Mouse (Mus musculus) hindbrain, embryonic 14.5 days (tissue): Measurements from ENCODE around the gene Ntng1. TPM values are rescaled to one million over a fixed set of nuclear protein-coding genes. Genes with fewer than 3 reads are reported as not detected.

Experiments
- ATAC-seq: fragments of 200-750 bp; cut with Nextera tagmentation; 2 replicates; pipeline ENCODE4 v1.8.0; 2017; ENCODE audit warnings: moderate number of reproducible peaks, mild to moderate bottlenecking, moderate TSS enrichment, moderate library complexity; ENCODE audit not compliant: low FRiP score
- DNase-seq: peaks from one replicate; pipeline ENCODE4 v3.0.0-alpha.2; 2015; ENCODE audit warnings: low spot score
- H3K27ac ChIP-seq: fragments of 300-500 bp; sonication (generic); 2 replicates; pipeline ENCODE4 v1.5.1; 2014; ENCODE audit warnings: mild to moderate bottlenecking, moderate library complexity
- H3K27me3 ChIP-seq: fragments of 300-500 bp; sonication (generic); 2 replicates; pipeline ENCODE4 v1.6.1; 2014; ENCODE audit warnings: mild to moderate bottlenecking, low read length, mixed read lengths; ENCODE audit not compliant: control insufficient read depth, insufficient read depth
- H3K36me3 ChIP-seq: fragments of 300-500 bp; sonication (generic); replicated peaks from 2 replicates; pipeline ENCODE4 v1.6.1; 2014; ENCODE audit not compliant: control insufficient read depth, insufficient read depth
- H3K4me1 ChIP-seq: fragments of 300-500 bp; sonication (generic); replicated peaks from 2 replicates; pipeline ENCODE4 v1.6.1; 2014; ENCODE audit warnings: antibody characterized with exemption, low read length, mixed read lengths; ENCODE audit not compliant: control insufficient read depth, insufficient read depth
- H3K4me2 ChIP-seq: fragments of 300-500 bp; sonication (generic); replicated peaks from 2 replicates; pipeline ENCODE4 v1.6.1; 2014; ENCODE audit warnings: mild to moderate bottlenecking, moderate library complexity
- H3K4me3 ChIP-seq: fragments of 300-500 bp; sonication (generic); replicated peaks from 2 replicates; pipeline ENCODE4 v1.5.1; 2014; ENCODE audit warnings: mild to moderate bottlenecking, low read length
- H3K9ac ChIP-seq: fragments of 300-500 bp; sonication (generic); 2 replicates; pipeline ENCODE4 v1.6.1; 2014
- H3K9me3 ChIP-seq: fragments of 300-500 bp; sonication (generic); 2 replicates; pipeline ENCODE4 v1.6.1; 2016; ENCODE audit warnings: low read length; ENCODE audit not compliant: control insufficient read depth
- WGBS: fragments of 180-500 bp; shearing (Covaris S2); extraction: QIAGEN DNeasy Blood & Tissue Kit; methylation state at CpG from one replicate; pipeline ENCODE4 v1.1.7; 2014; 5-methylcytosine and 5-hydroxymethylcytosine counted together
- polyA plus RNA-seq: library from polyadenylated mRNA; unstranded; fragments of >200 nt; fragmentation: Nextera tagmentation; extraction: Ambion mirVana; gene quantifications from 2 replicates; pipeline ENCODE4 v1.2.1, GENCODE M21; 2014

Gene Ntng1
- polyA plus RNA-seq, 1 experiment from 2014 or later, result 21.3 TPM

DNA sequence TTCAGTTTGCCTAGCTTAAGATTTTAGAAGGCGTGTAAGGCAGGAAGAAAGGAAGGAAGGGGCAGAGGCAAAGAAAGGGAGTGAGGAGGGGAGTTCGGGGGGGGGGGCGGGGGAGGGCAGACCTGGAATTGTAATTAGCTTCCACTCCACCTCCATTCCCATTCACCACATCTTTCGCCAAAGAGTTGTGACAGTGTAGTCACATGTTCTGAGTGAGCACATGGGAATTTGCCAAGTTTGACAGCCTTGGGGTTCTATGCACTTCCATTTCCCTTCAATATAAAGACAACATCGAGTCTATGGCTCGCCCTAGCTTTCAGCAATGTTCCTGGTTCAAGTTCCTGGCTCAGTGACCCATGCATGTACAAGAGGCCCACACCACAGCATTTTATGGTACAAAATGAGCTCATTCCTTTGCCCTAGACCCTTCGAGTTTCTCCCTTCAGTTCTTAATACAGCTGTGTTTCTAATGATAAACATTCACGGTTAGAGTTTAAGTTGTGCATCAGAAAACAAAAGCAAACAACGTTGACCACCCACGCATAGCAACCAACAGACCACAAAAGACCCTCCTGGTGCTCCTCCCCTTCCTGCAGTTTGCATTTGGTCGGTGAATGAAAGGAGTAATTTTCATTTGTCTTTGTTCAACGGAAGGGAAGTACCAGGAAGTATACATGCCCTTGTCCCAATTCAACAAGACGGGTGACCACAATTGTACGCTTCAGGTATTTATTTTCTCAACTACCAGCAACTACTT is 132.8 kb downstream of the Ntng1 start:
- Histone ChIP-seq H3K9ac (no peak overlapping the region), H3K9me3 (no peaks in the 10 kb centered on the region), H3K4me1 (0 out of 2 replicates have a peak, but pooled peaks cover 3% of the 10 kb centered on the region), H3K4me3 (no peak overlapping the region), H3K27me3 (no peaks in the 10 kb centered on the region), H3K27ac (no peak overlapping the region), H3K4me2 (no peak overlapping the region), H3K36me3 (no peaks in the 10 kb centered on the region)
- WGBS, result 71% methylated on average over 14 of the region's 14 CpGs
- ATAC-seq (no peak), DNase-seq (no peak)

DNA sequence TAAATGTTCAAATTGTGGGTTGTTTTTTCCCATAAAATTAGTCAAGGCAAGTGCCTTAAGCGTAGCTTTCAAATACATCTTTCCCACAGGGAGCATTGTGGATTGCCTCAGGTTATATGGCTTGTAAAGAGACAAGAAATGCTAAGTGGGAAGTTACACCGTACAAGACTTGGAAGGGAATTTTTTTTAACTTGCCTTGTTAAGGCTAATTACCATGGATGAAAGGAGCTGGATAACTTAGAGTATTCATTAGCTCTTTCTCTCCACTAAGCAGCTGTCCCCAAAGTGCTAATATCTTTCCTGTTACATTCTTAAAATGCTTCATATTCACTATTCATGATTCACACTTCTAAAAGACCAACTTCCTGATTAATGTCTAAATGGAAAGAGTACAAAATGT is 133.4 kb downstream of the Ntng1 start:
- Histone ChIP-seq H3K4me2 (no peak overlapping the region), H3K36me3 (no peaks in the 10 kb centered on the region), H3K4me3 (no peak overlapping the region), H3K27me3 (no peaks in the 10 kb centered on the region), H3K4me1 (0 out of 2 replicates have a peak, but pooled peaks cover 3% of the 10 kb centered on the region), H3K27ac (no peak overlapping the region), H3K9ac (no peak overlapping the region), H3K9me3 (no peaks in the 10 kb centered on the region)
- WGBS, result 41% methylated on average over 2 of the region's 2 CpGs
- ATAC-seq (no peak), DNase-seq (no peak)

DNA sequence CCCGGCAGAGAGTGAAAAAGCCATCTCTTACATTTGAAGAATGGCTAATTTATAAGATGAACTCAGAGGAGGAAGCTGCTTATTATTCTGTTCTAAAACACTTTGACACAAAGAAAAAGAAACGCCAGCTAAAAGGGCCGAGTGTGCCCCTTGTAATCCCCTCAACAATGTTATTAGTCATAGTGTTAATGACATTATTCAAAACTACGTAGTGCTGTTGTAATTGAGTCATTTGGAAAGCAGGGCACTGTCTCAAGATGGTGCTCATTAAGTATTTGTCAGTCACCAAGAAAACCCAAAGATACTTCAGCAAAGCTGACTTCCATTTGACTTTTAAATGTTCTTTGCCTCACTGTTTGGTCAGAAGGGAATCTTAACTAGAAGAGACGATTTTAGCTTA is 143.5 kb downstream of the Ntng1 start:
- H3K4me1 ChIP-seq, result peaks cover 11% of the 10 kb centered on the region
- no peaks in the 10 kb centered on the region for H3K27me3 ChIP-seq
- no peak for DNase-seq
- no peak overlapping the region for H3K4me3 ChIP-seq
- ATAC-seq, result no peak
- H3K9me3 ChIP-seq, result no peaks in the 10 kb centered on the region
- no peak overlapping the region for H3K4me2 ChIP-seq
- no peak overlapping the region for H3K27ac ChIP-seq
- 21% methylated on average over 5 of the region's 5 CpGs for WGBS
- H3K9ac ChIP-seq, result no peak overlapping the region
- no peaks in the 10 kb centered on the region for H3K36me3 ChIP-seq

DNA sequence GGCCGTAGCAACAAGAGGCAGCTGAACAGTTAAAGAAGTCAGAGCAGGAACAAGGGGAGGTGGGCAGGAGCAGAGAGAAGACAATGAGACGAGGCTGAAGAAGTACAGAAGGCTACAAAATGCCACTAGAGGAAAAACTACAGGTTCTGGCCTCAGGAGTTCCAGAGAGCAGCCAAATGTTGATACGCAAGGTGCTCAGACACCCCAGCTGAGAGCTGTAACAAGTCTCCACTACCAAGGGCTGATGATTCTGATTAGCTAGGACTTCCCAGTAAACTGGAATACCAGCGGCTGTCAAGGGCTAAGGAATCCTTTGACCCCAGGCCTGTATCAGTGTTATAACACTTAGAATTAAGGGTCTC is 148.2 kb downstream of the Ntng1 start:
- 0 out of 2 replicates have a peak overlapping the region, but pooled peaks have one; percentile 7 for H3K4me2 ChIP-seq
- H3K9ac ChIP-seq, result no peak overlapping the region
- no peaks in the 10 kb centered on the region for H3K27me3 ChIP-seq
- no peaks in the 10 kb centered on the region for H3K9me3 ChIP-seq
- ATAC-seq (no peak), DNase-seq (no peak)
- no peaks in the 10 kb centered on the region for H3K36me3 ChIP-seq
- peak overlapping the region; percentile 49; the same call in 1 of the 2 replicates for H3K27ac ChIP-seq
- 40% methylated on average over 4 of the region's 4 CpGs for WGBS
- H3K4me3 ChIP-seq, result no peak overlapping the region
- peaks cover 18% of the 10 kb centered on the region for H3K4me1 ChIP-seq

DNA sequence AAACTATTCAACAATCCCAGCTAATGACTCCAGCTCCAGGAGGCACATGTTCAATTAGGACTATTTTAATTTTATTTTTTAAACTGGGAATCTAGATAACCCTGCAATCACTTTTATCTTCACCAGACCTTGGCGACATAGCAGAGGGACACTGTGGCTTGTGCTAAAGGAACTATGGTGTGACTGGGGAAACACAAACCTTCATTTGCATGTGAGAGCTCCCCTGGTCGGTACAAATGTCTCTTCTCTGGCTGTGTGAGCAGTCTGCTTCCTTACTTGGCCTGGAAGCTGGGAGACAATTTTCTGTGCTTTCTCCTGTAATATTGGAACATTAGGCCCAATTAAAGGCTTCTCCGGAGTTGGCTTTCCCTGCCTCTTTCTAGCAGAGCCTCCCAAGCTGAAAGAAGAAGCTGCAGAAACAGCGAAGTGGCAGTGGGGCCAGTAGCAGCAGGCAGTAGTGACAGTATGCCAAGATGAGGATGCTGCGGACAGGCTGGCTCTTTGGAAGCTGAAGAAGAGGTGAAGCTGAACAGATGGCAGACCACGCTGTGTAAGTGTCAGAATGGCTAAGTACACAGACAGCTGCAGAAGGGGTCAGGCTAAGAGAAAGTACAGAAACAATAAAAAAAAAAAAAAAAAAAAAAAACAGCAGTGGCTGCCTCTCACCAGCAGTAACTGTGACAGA is 148.7 kb downstream of the Ntng1 start:
- Histone ChIP-seq H3K9me3 (no peaks in the 10 kb centered on the region), H3K36me3 (no peaks in the 10 kb centered on the region), H3K27me3 (no peaks in the 10 kb centered on the region), H3K4me2 (0 out of 2 replicates have a peak overlapping the region, but pooled peaks have one; percentile 7), H3K27ac (peak overlapping the region; percentile 49; the same call in 1 of the 2 replicates), H3K9ac (no peak overlapping the region), H3K4me3 (no peak overlapping the region), H3K4me1 (peaks cover 13% of the 10 kb centered on the region)
- peak; percentile 91 for ATAC-seq
- WGBS, result 11% methylated on average over 6 of the region's 6 CpGs
- DNase-seq, result peak; percentile 51

DNA sequence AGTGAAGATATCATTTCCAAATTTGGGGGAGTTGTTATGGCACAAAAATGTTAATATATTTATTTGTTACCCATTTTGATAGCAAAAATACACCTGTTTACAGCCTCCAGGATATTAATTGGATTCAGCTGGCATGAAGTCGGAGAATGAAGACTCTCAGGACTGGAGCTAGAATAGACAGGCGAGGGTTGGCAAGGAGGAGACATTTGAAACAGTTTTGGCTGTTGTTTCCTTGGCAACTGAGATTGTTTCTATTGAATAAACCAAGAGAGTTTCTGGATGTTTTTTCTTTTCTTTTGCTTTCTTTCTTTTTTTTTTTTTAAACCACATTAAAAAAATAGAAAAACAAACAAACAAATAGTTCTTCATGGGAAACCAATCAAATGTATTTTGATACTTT is 159.7 kb downstream of the Ntng1 start:
- Histone ChIP-seq H3K27me3 (no peaks in the 10 kb centered on the region), H3K9ac (no peak overlapping the region), H3K9me3 (no peaks in the 10 kb centered on the region), H3K4me2 (no peak overlapping the region), H3K27ac (no peak overlapping the region), H3K4me1 (no peaks in the 10 kb centered on the region), H3K4me3 (no peak overlapping the region), H3K36me3 (no peaks in the 10 kb centered on the region)
- ATAC-seq (no peak), DNase-seq (no peak)
- WGBS, result 50% methylated on average over 2 of the region's 2 CpGs

DNA sequence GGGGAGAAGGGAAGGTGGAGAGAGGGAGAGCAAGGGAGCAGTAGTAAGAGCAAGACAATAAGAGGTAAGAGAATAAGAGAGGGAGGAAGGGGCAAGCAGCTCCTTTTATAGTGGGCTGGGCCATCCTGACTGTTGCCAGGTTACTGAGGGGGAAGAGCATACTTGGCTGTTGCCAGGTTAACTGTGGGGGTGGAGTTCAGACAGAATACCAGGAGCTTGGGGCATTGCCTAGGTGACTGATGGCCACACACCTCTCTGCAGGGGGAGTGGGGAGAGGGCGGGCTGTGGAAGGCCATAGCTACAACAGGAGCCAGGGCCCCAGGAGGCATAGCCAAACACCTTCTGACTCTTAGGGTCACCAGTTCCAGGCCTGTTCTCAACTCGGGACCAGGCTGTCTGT is 166.2 kb downstream of the Ntng1 start:
- DNase-seq (no peak), ATAC-seq (no peak)
- Histone ChIP-seq H3K36me3 (no peaks in the 10 kb centered on the region), H3K27me3 (no peaks in the 10 kb centered on the region), H3K4me2 (no peak overlapping the region), H3K4me3 (no peak overlapping the region), H3K4me1 (no peaks in the 10 kb centered on the region), H3K9me3 (no peaks in the 10 kb centered on the region), H3K27ac (no peak overlapping the region), H3K9ac (no peak overlapping the region)
- WGBS, result 40% methylated on average over 2 of the region's 2 CpGs

DNA sequence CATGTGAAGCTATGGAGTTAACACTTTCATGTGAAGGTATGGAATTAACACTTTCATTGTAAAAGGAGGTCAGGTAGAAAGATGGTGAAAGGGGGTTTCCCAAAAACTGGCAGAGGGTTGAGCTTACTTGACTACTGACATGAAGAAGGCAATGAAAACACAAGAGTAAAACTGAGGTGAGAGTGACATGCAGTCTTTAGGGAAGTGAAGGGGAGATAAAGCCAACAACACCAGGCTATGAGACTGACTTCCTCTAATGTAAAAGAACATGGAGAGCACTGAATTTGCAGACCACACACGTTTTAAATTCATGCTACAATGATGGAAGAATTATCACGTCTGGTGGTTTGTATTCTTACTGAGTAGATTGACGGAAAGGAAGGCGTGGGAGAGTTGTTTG is 168.7 kb downstream of the Ntng1 start:
- H3K4me2 ChIP-seq, result no peak overlapping the region

DNA sequence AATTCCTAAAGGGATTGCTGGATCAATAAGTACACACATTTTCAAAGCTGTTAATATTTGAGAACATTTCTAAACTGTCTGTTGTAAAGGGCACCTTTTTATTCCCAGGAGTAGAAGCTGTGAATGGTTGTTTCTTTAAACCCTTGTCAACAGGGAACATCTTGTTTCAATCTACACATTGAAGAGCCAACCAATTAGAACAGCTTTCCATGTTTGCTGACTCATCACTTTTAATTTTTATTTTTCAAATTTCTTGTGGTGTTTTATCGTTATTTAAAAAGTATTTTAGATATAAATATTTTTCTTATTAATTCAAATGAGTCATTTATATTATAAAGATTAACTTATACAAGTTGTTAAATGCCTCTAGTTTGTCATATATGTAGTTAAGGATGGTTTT is 172.3 kb downstream of the Ntng1 start:
- Histone ChIP-seq H3K27ac (no peak overlapping the region), H3K9me3 (no peaks in the 10 kb centered on the region), H3K36me3 (no peaks in the 10 kb centered on the region), H3K9ac (no peak overlapping the region), H3K4me2 (no peak overlapping the region), H3K4me3 (no peak overlapping the region), H3K4me1 (no peaks in the 10 kb centered on the region), H3K27me3 (no peaks in the 10 kb centered on the region)
- DNase-seq, result no peak
- WGBS, result 85% methylated on average over 1 of the region's 1 CpGs
- ATAC-seq, result no peak

More for the DNA sequence above, 168.7 kb downstream of the Ntng1 start:
- Histone ChIP-seq H3K36me3 (no peaks in the 10 kb centered on the region), H3K9me3 (no peaks in the 10 kb centered on the region), H3K27ac (no peak overlapping the region), H3K9ac (no peak overlapping the region), H3K27me3 (no peaks in the 10 kb centered on the region), H3K4me3 (no peak overlapping the region), H3K4me1 (no peaks in the 10 kb centered on the region)
- DNase-seq (no peak), ATAC-seq (no peak)
- WGBS, result 68% methylated on average over 4 of the region's 4 CpGs
